Mouse (Mus musculus) heart, postnatal 14 days (tissue): ENCODE data around the gene Fam172a. TPM values are rescaled to one million over a fixed set of nuclear protein-coding genes. Genes with fewer than 3 reads are reported as not detected.

Experiments
- DNase-seq, 2 experiments: peaks; one replicate each; pipeline ENCODE4 v3.0.0; 2021 to 2022
- intact Hi-C: fragments of 180-260 bp; cut with DNase I; formaldehyde crosslinking; loops from one replicate; pipeline ENCODE4 v1.15.1; 2025
- total RNA-seq, 2 experiments: library from RNA; stranded (reverse); gene quantifications; 2 replicates each; pipeline ENCODE4 v1.2.3; 2021

The Fam172a gene
- total RNA-seq, 2 experiments from 2014 or later = 13.5 to 15.0 TPM

DNA sequence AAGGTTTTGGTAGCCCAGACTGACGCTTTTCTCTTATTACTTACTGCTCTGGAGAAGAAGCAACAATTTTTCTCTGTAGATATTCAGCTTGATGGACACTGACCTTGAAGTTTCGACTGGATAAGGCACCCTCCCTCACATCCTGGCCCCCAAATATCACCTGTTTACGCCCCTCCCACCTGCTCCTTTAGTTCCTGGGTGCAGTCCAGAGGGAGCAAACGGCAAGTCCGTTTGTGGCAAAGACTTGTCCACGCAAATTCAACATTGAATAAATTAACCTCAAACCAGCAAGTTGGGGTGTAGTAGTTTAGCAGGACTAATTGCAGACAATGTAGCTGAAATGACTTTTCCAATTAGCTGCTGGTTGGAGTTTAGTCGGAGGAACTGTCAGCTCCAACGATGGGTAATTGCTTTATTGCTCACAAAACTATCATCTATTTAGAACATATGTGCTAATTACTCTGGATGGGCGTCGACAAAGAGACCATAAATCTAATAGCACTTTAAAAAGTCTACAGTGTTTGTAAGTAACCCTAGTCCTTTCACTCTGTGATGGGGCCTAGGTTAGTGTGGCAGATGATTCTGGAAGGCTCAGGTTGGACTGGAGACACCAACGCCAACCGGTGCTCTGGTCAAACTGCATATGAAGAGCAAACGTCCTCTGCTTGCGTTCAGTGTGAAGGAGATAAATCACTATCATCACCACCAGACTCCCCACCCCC lies 507.0 kb downstream of the Fam172a start:
- intact Hi-C loops = loop anchor here (10.0 kb wide), 1 partner anchor 1164 kb away; no protein-coding TSS in a partner anchor
- DNase-seq = no peak

DNA sequence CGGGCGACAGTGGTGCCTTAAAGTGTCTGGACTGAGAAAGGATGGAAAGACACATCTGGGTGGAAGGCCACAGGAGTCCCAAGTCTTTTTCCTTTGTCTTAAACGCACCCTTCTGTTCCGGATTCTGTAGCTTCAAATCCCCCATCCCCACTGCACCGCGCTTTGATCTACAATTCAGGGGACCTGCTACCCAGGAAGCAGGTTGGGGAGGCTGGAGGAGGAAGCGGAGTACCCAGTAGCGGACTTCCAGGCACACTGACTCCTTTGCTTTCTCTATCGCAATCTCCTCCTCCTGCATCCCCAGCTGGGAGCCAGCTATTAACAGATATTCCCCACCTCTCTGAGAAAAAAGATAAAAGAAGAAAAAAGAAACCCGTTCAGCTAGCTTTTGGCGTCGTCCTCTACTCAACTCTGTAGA lies 507.8 kb downstream of the Fam172a start:
- intact Hi-C loops = loop anchor here (10.0 kb wide), 1 partner anchor 1165 kb away; no protein-coding TSS in a partner anchor
- no peak for DNase-seq

DNA sequence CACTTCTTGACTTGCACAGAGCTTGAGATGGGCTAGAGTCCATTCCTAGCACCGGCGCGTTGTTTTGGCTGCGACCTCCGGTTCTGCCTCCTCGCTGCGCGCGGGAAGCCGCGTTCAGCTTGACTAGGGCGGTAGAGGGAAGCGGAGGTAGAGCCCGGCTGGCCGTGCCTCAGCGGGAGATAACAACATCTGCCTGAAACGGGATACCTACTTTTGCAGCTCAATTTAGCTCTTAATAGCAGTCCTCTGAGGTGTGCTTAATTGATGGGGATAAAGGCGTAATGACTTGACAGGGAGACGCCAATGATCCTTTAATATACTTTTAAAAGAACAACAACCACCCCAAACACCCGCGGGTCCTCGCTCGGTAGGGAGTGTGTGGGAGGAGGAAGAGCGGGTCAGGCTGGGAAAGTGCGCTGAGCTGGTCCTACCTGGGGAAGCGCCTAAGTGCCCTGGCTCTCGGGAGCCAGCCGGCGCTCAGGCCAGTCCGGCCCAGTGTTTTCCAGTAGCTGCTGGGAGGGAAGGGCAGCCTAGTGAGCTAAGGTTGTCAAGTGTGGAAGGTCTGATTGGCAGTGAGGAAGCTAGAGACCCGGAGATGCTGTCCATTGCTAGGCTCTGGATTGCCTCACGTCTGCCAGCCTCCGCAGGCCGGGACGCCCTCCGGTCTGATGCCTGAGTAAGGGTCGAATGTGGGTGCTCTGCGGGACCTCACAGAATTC lies 508.4 kb downstream of the Fam172a start:
- intact Hi-C loops = no loop called here
- peak in 1 of 2 experiments; percentile 30 for DNase-seq

DNA sequence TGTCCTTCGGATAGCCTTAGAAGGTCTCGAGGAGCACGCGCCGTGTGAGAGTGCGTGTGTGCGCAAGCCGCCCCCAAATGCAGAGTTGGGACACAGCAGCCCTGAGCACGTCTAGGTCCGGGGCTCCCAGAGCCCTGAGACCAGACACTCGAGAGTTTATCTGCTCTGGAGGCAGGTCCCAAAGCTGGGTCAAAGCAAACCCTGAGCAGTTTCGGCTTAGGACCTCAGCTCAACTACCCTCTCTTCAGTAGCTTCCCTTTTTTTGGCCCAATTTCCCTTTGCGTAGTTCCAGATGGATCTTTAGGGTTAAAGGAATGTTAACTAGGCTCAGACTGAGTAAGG lies 508.9 kb downstream of the Fam172a start:
- DNase-seq = no peak
- intact Hi-C loops = no loop called here

DNA sequence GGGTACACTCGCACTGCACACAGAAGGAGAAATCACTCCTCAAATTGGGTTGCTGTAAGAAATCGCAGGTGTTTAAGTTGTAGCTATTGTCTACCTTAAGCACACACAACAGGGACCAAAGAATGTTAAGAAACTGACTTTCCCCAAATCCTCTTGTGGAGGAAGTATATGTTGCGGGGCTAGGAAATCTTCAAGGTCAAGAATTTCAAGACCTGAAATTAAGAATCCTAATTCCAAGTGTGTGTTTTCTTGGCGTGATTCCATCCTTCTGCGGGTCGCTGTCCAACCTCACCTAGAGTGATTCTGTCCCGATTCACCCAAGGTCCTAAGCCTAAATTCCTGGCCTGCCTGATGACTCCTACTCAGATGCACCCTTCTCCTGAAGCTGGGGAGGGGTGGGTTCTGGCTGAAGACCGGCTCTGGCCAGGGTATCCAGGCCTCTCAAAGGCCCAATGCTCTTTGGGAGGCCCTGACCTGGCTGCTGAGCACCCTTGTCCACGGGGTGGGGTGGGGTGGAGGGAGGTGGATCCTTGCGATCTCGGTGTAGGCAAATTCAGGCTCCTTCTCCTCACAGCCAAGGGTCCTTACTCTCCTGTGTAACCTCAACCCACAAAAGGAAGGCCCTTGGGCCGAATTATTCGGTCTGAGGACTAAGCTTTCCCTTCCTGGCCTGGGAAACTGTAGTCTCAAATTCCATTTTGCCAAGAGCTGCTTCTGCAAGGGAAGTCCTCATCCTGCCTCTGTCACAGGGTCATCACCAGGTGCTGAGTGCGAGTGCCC lies 509.6 kb downstream of the Fam172a start:
- intact Hi-C loops = no loop called here
- no peak for DNase-seq

DNA sequence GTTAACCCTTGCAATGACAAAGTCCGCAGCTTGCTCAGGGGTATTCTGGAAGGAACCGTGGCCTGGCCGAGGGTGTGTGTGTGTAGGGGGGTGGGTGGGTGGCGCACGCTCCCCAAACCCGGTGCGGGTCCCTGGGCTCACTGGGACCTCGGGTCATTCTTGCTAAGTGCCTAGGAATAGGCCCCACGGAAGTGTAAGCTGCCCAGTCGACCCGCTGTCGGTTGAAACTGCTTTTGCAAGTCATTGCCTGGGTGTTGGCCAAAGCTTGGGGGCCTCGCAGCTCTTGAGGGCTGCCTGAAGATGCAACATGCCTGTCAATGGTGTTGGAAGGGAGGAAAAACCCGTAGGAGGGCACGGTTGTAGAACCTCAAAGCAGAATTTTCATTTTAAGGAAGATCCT lies 510.3 kb downstream of the Fam172a start:
- DNase-seq = no peak
- intact Hi-C loops = no loop called here

DNA sequence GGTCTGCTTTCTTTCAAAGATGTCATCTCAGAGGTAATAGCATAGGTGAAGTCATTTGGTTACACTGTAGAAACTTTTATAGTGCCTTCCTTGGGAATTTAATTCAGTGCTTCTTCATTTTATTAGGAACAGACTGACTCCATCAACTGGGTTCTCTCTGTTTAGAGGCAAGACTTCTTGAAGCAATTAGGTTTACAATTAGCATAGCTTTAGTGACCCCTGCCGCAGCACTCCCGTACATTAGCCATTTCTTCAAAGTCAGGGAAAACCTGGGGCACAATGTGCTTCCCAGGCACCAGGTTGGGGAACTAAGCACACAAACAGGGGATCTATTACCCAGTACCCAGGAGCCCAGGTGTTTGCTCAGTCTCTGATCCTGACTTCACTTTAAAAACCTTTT lies 511.3 kb downstream of the Fam172a start:
- DNase-seq = no peak
- intact Hi-C loops = no loop called here

DNA sequence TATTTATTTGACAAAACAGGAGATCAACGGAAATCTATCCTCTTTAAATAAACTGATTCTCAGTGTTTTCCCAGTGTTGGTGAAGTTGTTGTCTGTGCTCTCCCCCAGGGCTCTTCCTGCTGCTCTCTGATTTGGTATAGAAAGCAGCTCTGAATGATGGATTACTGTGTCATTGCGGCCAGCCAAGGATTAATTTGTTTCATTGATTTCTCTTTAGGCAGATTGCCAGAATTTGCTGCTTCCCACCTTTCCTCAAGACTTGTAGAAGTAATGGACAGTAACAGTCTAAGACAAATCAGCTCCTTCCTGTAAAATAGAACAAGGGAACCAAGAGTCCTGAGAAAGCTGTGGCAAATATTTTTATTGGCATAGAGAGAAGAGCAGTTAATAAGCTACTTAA lies 513.4 kb downstream of the Fam172a start:
- intact Hi-C loops = no loop called here
- no peak for DNase-seq
